Mouse (Mus musculus): Measurements from ENCODE around the gene Gm11562.
A peak's percentile ranks its signal among the peaks of the same experiment; 100 is the strongest.

Gene Gm11562

GRCm38 (mm10) chr11:99583245-99583704 is 37.0 kb downstream of the Gm11562 start, which contains the start of gene Krtap1-4:
TSS of gene Krtap1-4 (minus strand) at chr11:99583654.
- DNase-seq, result no peak

DNA sequence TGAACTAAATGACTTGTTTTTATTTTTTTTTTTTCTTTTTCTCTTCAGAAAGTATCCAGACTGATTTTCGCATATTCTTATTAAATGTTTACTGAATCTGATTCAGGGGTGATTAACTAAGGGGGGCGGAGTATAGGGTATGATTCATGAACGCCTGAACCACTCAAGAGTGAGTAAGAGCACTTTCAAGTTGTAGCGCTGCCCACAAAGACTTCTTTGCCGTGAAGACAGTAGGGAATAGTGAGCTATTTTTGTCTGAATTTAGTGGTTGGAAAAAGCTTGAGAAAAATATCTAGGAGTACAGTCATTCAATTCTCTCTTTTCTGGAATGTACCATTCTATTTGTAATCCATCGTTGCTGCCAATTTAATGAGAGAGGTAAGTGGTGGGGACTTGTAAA is 38.7 kb downstream of the Gm11562 start:
- no peak for DNase-seq

DNA sequence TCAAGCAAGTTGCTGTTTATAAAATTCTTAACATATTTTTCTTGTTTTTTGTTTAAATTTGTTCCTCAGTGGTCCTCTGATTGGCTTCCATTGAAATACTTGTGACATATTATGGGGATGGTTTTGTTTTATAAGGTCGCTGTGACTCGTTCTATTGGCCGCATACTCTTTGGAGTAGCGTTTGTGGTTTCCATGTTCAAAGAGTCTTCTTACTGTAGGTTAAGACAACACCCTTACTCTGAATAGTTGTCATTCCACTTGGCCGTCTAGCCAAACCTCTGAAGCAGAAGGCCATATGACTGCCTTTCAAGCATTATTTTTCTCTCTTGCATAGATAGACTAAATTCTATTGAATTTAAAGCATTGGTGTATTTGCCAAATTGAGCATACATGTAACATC is 39.2 kb downstream of the Gm11562 start:
- no peak for DNase-seq

- DNase-seq, result no peak
Observed at GRCm38 (mm10) chr11:99580636-99581035, 39.6 kb downstream of the Gm11562 start, which contains the start of gene Krtap1-5. TSS of gene Krtap1-5 (minus strand) at chr11:99581016.

- DNase-seq, result peak; percentile 34
Observed at GRCm38 (mm10) chr11:99574106-99574505, 46.1 kb downstream of the Gm11562 start.

DNA sequence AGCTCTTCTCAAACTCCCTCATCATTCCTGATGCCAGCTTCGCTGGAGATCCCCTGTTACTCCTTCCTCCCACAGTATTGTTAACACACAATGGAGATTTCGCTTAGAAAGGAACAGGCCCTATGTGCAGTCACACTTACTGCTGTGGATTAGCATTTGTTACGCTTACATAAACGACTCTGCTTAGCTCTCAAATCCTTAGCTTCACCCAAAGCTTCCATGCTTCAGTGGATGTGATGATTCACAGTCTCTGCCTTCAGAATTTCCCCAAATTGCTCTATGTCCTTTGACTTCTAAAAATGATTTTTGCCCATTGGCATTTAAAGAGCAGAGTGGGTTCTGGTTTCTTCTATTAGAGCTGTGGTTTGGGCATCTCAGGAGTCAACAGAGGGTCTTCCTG is 47.1 kb downstream of the Gm11562 start:
- no peak for DNase-seq

Measured in right cerebral cortex, postnatal 25 days (tissue).